Mouse (Mus musculus) left cerebral cortex, postnatal 4 days (tissue): Measurements from ENCODE around the gene Zfp113. TPM values are rescaled to one million over a fixed set of nuclear protein-coding genes. Genes with fewer than 3 reads are reported as not detected.

Experiments used
- DNase-seq: peaks from one replicate; pipeline ENCODE4 v3.0.0-alpha.2; 2022
- intact Hi-C: fragments of 180-260 bp; cut with DNase I; formaldehyde crosslinking; loops from one replicate; pipeline ENCODE4 v1.15.1; 2025
- total RNA-seq, 2 experiments: library from RNA; stranded (reverse); gene quantifications; 2 replicates each; pipeline ENCODE4 v1.2.3; 2021

The Zfp113 gene
- 10 to 100 TPM; 13.1 to 13.2 TPM for total RNA-seq

DNA sequence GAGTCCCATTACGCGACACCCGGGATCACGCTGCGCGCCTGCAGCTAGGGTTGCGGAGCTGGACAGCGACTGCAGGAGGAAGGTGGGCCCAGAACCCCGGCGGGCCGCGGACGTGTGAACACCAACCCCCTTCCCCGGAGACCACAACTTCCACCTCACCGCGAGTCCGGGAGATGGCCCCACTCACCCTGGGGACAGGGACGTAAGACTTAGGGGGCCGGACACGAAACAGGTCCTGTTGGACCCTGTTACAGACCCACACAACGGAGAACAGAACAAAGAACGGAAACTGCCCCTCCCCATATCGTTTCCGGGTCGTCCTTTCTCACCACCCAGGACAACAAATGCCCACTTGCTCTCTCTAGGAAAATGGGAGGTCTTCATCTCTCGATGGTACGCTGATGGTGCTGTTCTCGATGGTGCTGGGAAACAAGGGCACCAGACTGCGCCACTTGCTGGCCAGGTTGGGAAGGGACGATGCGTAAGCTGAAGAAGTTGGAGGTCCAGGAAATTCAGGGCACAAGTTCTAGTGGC lies at the start of gene Zfp113:
Gene Zfp113, minus strand, starts transcription at position 302 of the 534 bp plus-strand sequence.
- intact Hi-C loops: no loop called here

GRCm38 (mm10) chr5:138202086-138202485 lies 46.5 kb upstream of the Zfp113 start:
- no peak for DNase-seq
- intact Hi-C loops: no loop called here

More for the DNA sequence above, at the start of gene Zfp113:
- DNase-seq: peak; percentile 84

- intact Hi-C loops: no loop called here
- no peak for DNase-seq
These were observed 44.0 kb upstream of the Zfp113 start for GRCm38 (mm10) chr5:138199576-138199975.

DNA sequence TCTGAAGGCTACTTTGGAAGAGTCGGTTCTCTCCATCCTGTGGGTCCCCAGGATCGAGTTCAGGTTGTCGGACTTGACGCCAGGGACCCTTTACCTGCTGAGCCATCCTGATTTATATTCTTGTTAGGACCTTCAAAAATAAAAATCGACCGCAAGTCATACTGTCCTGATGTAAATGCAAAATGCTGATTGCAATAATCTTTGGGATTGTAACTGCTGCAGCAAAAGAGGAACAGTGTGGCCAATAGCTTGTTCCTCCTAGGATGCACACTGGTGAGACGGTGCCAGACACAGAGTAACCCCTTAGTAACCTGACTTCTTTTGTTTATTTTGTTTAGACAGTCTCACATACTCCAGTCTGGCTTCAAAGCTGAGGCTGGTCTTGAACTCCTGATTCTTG lies 39.9 kb upstream of the Zfp113 start:
- DNase-seq: no peak
- intact Hi-C loops: no loop called here

GRCm38 (mm10) chr5:138194755-138195345 lies 39.3 kb upstream of the Zfp113 start:
- intact Hi-C loops: no loop called here
- DNase-seq: peak; percentile 44

- intact Hi-C loops: no loop called here
- peak; percentile 83 for DNase-seq
These were observed 38.5 kb upstream of the Zfp113 start, which contains the start of gene Mblac1 for GRCm38 (mm10) chr5:138193771-138194727. Gene Mblac1 (plus strand): TSS chr5:138194314.

DNA sequence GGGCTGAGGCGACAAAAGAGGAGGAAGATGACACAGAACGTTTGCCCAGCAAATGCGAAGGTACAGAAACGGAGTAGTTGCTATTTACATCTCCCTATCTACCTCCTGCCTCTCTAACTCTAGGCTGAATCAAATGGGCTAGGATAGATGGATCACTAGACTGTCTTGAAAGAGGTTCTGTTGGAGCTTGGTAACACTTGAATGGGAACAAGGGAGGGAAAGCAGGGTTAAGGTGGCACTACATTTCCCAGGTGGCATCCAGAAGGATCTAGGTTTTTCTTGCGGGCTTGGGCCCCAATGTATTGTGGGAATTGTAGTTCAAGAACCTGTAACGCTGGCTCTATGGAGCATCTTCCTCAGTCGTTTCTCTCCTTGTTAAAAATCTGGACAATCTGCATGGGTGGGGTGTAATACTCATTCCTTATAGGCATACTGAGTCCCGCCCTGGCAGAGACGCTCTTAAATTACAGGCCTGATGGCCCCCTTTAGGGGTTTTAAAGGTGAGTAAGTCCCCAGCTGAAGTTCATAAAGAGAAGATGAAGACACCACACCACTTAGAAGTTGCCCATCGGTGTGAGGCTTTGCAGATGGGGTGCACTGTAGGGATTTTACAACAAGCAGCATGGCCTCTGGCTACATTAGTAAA lies 32.2 kb upstream of the Zfp113 start:
- intact Hi-C loops: no loop called here
- peak; percentile 60 for DNase-seq

DNA sequence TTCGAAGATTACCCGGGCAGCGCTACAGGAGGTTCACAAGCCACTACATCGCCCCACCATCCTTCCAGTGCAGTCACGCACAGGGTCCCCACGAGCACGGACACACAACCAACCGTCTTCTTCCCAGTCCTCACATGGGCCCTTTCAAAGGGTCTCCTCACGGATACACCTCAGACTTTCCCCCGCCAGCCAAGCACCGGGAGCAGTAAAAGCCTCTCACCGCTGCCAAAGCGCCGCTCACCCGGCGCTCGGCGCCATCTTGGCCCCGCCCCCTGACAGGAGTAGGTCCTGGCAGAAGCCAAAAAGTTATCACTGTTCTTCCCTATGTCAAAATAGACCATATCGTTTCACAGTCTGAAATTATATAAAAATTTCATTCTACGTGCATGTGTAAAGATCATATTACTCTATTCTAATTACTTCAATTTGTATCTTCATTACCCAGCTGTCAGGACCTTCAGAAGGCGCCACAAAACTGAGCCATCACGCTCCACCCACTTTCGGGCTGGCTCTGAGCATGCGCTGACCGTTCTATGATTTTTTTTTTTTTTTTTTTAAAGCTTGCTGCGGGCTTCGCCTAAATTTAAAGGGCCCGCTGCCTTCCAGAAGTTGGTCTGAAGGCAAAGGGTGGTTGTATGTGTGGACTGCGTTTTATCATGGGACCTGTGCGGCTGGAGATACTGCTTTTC lies 31.6 kb upstream of the Zfp113 start, which contains the start of the genes Taf6 and Cnpy4:
Gene Taf6, minus strand, starts transcription at position 502 of the 689 bp plus-strand sequence.
Gene Cnpy4, plus strand, starts transcription at position 536 of the 689 bp plus-strand sequence.
- DNase-seq: peak; percentile 84
- intact Hi-C loops: no loop called here

DNA sequence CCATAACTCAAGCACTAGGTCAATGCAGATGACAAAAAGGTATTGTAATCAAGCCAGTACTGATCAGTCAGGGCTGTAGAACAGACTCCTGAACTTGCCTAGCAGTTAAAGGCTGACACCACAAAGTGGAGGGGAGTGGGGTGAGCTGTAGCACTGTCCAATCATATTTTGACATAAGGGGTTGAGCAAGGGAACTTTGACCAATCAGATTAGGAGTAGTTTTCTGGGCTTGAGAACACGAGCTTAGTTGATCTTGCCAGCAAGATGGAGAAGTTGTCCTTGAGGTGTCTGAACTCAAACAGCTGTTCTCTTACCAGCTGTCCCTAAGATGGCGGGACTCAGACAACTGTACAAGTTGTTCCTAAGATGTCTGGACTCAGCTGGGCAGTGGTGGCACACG lies 17.7 kb upstream of the Zfp113 start:
- no peak for DNase-seq
- intact Hi-C loops: no loop called here

DNA sequence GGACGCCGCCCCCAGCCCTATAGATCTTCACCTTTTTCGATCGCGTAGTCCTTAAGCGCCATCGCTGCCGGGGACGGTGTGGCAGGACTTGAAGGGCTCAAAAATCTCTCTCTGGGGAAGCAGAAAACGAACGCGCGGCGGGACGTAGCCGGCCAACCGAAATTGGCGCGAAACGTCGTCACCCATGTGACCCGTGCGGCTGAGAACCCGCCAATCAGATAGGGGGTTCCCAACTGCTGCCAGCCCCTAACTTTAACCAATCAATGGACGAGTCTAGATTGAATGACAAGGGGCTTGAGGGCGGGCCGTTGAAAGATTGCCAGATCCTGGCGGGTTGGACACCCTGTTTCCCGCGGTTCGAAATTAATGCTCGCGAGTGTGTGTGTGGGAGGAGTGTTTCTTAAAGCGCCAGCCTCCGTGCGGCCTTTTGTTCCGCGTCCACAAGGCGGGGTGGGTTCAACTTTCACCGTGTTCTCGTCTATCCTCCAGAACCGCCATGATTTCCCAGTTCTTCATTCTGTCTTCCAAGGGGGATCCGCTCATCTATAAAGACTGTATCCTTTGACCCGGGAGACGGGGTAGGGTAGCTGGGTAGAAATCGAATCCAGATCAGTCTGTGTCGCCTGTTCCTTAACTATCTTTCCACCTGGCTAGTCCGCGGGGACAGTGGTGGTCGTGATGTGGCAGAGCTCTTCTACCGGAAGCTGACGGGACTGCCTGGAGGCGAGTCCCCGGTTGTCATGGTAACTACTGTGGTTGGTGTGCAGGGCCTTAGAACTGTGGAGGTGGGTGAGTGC lies 16.3 kb upstream of the Zfp113 start, which contains the start of the genes Ap4m1 and Mcm7:
Gene Ap4m1, plus strand, starts transcription at position 308 of the 797 bp plus-strand sequence.
Gene Mcm7, minus strand, starts transcription at position 728 of the 797 bp plus-strand sequence.
- intact Hi-C loops: no loop called here
- peak; percentile 99 for DNase-seq

GRCm38 (mm10) chr5:138170936-138171561 lies 15.5 kb upstream of the Zfp113 start:
- peak; percentile 98 for DNase-seq
- intact Hi-C loops: no loop called here

DNA sequence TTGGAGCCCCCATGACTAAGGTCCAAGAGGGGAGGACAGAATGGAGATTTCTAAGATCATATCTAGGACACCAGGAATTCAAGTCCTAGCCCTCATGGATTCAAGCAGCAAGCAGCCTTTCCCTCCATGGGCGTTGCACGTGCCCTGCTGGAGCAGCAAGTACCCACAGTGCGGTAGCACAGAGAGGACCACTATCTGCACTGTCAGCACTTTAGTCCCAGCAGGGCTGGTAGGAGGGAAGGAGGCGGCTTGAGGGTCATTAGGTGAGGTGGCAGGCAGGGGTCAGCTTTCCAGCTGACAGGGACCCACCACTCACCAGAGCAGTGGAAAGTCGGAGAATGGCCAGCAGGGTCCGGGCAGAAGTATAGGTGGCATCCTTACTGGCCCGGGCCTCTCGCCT lies 10.1 kb upstream of the Zfp113 start:
- no peak for DNase-seq
- intact Hi-C loops: no loop called here

GRCm38 (mm10) chr5:138163610-138164009 lies 8.1 kb upstream of the Zfp113 start:
- intact Hi-C loops: no loop called here
- no peak for DNase-seq

DNA sequence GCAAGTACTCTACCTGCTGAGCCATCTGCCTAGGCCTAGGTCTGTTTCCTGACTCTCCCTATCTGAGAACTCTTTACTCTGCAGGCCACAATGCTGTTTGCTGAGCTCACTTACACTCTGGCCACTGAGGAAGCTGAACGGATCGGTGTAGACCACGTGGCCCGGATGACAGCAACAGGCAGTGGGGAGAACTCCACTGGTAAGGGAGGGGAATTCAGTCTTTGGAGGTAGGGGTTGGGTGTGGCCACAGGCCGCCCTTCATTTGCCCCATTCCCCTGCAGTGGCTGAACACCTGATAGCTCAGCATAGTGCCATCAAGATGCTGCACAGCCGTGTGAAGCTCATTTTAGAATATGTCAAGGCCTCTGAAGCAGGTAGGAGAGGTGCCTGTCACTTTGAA lies 7.5 kb upstream of the Zfp113 start:
- DNase-seq: no peak
- intact Hi-C loops: no loop called here

- DNase-seq: peak; percentile 95
- intact Hi-C loops: no loop called here
These were observed 5.5 kb upstream of the Zfp113 start, which contains the start of gene Cops6 for GRCm38 (mm10) chr5:138160842-138161665. Gene Cops6 (plus strand): TSS chr5:138161071.

- DNase-seq: no peak
- intact Hi-C loops: no loop called here
These were observed 4.7 kb upstream of the Zfp113 start for GRCm38 (mm10) chr5:138160224-138160762.

GRCm38 (mm10) chr5:138154390-138154789 lies 1.2 kb downstream of the Zfp113 start:
- no peak for DNase-seq
- intact Hi-C loops: no loop called here

DNA sequence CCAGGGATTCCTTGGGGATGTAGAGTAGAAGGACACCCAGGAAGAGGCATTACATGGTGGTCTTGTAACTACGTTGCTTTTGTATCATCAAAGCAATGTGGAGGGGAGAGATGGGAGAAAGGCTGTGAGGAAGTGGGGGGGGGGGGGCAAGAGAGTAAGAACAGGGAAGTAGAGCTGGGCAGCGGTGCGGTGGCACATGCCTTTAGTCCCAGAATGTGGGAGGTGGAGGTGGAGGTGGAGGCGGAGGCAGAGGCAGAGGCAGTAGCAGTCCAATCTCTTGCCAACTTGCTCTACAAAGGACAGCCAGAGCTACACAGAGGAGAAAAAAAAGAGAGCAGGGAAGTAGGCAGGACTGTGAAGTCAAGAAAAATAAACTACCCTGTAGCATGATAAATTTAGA lies 17.0 kb downstream of the Zfp113 start:
- no peak for DNase-seq
- intact Hi-C loops: no loop called here
